Mouse (Mus musculus) lung, embryonic 16.5 days (tissue): Measurements from ENCODE around the gene Drc1. TPM values are rescaled to one million over a fixed set of nuclear protein-coding genes. Genes with fewer than 3 reads are reported as not detected.
A peak's percentile ranks its signal among the peaks of the same experiment; 100 is the strongest.

Source experiments
- ATAC-seq: fragments of 200-750 bp; cut with Nextera tagmentation; 2 replicates; pipeline ENCODE4 v1.8.0; 2017; ENCODE audit warnings: low read depth, mild to moderate bottlenecking, moderate library complexity
- H3K27ac ChIP-seq: fragments of 300-500 bp; sonication (generic); 2 replicates; pipeline ENCODE4 v1.5.1; 2014; ENCODE audit warnings: mild to moderate bottlenecking, control low read depth, low read length
- H3K27me3 ChIP-seq: fragments of 300-500 bp; sonication (generic); 2 replicates; pipeline ENCODE4 v1.6.1; 2014; ENCODE audit warnings: low read depth, low read length, mixed read lengths; ENCODE audit not compliant: control insufficient read depth, insufficient read depth
- H3K36me3 ChIP-seq: fragments of 300-500 bp; sonication (generic); 2 replicates; pipeline ENCODE4 v1.6.1; 2014; ENCODE audit warnings: low read length; ENCODE audit not compliant: control insufficient read depth, insufficient read depth
- H3K4me1 ChIP-seq: fragments of 300-500 bp; sonication (generic); replicated peaks from 2 replicates; pipeline ENCODE4 v1.6.1; 2014; ENCODE audit warnings: low read length, mixed read lengths; ENCODE audit not compliant: control insufficient read depth, insufficient read depth
- H3K4me2 ChIP-seq: fragments of 300-500 bp; sonication (generic); 2 replicates; pipeline ENCODE4 v1.6.1; 2014; ENCODE audit warnings: low read depth, low read length, control low read depth
- H3K4me3 ChIP-seq: fragments of 300-500 bp; sonication (generic); 2 replicates; pipeline ENCODE4 v1.5.1; 2014; ENCODE audit warnings: mild to moderate bottlenecking, low read length, control low read depth
- H3K9ac ChIP-seq: fragments of 300-500 bp; sonication (generic); 2 replicates; pipeline ENCODE4 v1.6.1; 2014; ENCODE audit warnings: low read length, control low read depth
- H3K9me3 ChIP-seq: fragments of 300-500 bp; sonication (generic); 2 replicates; pipeline ENCODE4 v1.6.1; 2016; ENCODE audit warnings: low read length; ENCODE audit not compliant: control insufficient read depth
- WGBS: fragments of 180-500 bp; shearing (Covaris S2); extraction: QIAGEN DNeasy Blood & Tissue Kit; methylation state at CpG from one replicate; pipeline ENCODE4 v1.1.7; 2014; 5-methylcytosine and 5-hydroxymethylcytosine counted together
- polyA plus RNA-seq: library from polyadenylated mRNA; unstranded; fragments of >200 nt; fragmentation: Nextera tagmentation; extraction: Ambion mirVana; gene quantifications from 2 replicates; pipeline ENCODE4 v1.2.1, GENCODE M21; 2015

Drc1 gene
- polyA plus RNA-seq, 1 experiment from 2014 or later: 4.8 TPM

DNA sequence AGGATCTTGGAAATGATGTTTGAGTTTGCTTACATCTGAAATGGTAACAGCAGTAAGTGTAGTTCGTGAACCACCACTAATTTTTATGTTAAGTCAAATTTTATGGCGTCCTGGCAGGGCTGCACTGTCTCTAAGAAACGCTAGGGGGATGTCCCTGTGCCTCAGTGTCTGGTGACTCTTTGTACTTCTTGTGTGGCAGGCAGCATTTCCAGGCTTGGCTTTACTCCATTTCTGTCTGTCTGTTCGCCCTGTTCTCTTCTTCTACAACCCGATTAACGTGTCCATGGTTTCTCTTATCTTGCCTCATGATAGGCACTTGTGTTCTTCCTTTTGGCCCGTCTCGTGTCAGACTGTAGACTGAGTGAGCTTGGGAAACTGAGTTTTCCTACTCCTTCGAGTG is 37.4 kb upstream of the Drc1 start:
- H3K9ac ChIP-seq: no peak overlapping the region
- H3K27ac ChIP-seq: no peak overlapping the region
- peaks cover 25% of the 10 kb centered on the region for H3K4me1 ChIP-seq
- ATAC-seq: peak; percentile 49; the same call in 1 of the 2 replicates
- H3K36me3 ChIP-seq: peaks cover 4% of the 10 kb centered on the region; the same call in 1 of the 2 replicates
- H3K4me2 ChIP-seq: no peak overlapping the region
- no peak overlapping the region for H3K4me3 ChIP-seq
- no peaks in the 10 kb centered on the region for H3K9me3 ChIP-seq
- no peaks in the 10 kb centered on the region for H3K27me3 ChIP-seq
- 43% methylated on average over 9 of the region's 9 CpGs for WGBS

DNA sequence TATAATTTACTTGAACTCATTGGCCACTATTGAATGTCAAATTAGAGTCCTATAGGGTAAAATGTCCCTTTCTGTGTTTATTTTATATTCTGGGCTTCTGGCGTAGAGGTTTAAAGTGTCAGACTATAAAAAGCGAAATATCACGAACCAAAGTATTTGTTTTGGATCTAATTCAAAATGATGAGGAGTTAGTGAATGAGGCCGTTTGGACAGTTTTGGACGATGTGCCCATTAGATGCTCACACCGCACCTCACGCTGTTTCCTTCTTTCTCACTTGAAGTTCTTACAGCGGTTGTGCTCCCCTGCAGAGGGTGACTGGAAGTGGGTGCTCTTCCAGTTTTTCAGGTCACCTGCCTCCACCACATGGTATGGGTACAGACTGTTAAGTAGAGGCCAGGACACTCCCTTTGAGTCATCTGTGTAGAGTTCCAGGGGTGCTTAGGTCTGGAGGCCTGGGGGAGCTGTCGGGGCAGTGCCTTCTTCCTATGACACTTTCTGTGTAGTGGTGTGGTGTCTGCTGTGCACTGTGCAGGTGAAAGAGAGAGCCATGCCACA is 35.2 kb upstream of the Drc1 start:
- Histone ChIP-seq H3K27me3 (no peaks in the 10 kb centered on the region), H3K4me3 (no peak overlapping the region), H3K36me3 (peaks cover 10% of the 10 kb centered on the region; the same call in 1 of the 2 replicates), H3K4me1 (peaks cover 25% of the 10 kb centered on the region), H3K4me2 (no peak overlapping the region), H3K27ac (no peak overlapping the region), H3K9me3 (no peaks in the 10 kb centered on the region), H3K9ac (no peak overlapping the region)
- WGBS: 41% methylated on average over 9 of the region's 9 CpGs
- ATAC-seq: peak; percentile 75

DNA sequence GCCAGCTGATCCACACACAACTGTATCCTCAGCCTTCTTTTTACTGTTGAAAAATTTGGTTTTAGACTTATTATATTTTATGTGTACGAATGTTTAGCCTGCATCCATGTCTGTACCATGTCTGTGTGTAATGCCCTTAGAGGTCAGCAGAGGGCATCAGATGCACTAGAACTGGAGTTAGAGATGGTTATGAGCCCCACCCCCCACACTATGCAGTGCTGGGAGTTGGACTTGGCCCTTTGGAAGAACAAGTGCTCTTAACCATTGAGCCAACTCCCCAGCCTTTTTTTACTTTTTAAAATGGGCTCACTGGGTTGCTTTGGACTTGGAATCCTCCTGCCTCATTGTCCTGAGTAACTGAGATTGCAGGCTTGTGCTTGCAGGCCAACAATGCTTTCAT is 33.5 kb upstream of the Drc1 start:
- ATAC-seq: no peak
- H3K27me3 ChIP-seq: no peaks in the 10 kb centered on the region
- no peaks in the 10 kb centered on the region for H3K9me3 ChIP-seq
- H3K4me3 ChIP-seq: no peak overlapping the region
- H3K9ac ChIP-seq: no peak overlapping the region
- H3K4me1 ChIP-seq: peaks cover 17% of the 10 kb centered on the region
- peaks cover 13% of the 10 kb centered on the region; the same call in 1 of the 2 replicates for H3K36me3 ChIP-seq
- H3K27ac ChIP-seq: no peak overlapping the region
- 95% methylated on average over 1 of the region's 1 CpGs for WGBS
- no peak overlapping the region for H3K4me2 ChIP-seq

DNA sequence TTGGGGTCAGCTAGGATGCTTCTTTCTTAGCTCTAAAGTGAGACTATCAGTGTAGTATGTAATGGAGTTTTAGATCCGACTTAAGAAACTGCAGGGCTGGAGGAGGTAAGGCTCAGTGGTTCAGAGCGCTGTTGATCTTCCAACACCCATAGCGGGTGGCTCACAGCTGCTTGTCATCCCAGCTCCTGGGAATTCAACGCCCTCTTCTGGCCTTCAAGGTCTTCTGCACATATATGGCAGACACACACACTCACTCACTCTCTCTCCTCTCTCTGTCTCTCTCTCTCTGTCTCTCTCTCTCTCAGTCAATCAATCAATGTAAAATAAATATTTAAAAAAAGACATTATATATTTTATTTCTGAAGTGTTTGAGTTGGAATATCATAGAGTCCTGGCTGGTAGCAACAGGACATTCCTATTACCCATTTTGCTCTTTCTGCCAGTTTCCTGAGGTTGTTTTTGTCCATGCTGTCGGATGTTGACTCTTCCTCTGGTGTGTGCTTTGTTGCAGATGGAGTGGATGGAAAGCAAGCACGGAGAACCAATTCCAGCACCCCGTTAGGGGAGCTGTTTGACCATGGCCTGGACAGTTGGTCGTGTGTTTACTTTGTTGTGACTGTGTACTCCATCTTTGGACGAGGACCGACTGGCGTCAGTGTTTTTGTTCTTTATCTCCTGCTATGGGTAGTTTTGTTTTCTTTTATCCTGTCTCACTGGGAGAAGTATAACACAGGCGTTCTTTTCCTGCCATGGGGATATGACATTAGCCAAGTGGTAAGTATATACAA is 25.4 kb upstream of the Drc1 start:
- no peaks in the 10 kb centered on the region for H3K27me3 ChIP-seq
- H3K9ac ChIP-seq: no peak overlapping the region
- 53% methylated on average over 12 of the region's 12 CpGs for WGBS
- no peak overlapping the region for H3K27ac ChIP-seq
- peaks cover 13% of the 10 kb centered on the region; the same call in 1 of the 2 replicates for H3K36me3 ChIP-seq
- H3K4me2 ChIP-seq: no peak overlapping the region
- no peak overlapping the region for H3K4me3 ChIP-seq
- ATAC-seq: peak; percentile 49
- no peaks in the 10 kb centered on the region for H3K4me1 ChIP-seq
- H3K9me3 ChIP-seq: no peaks in the 10 kb centered on the region

DNA sequence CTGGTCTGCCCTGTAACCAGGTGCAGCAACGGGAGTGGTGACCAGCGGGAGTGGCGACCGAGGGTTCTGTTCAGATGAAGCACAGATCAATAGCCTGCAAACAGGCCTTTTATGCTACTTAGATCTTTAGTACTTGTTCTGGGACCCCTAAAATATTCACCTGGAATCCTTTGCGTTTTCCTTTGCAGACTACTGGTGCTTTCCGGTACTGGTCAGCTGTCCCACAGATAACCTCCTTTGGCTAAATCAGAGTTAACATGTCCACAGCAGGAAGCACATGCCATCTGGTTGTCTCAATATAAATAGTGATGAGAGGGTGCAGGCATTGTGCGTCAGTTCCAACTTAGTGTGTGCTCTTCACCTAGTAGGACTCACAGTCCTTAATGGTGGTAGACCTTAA is 22.4 kb upstream of the Drc1 start:
- H3K4me1 ChIP-seq: no peaks in the 10 kb centered on the region
- H3K9ac ChIP-seq: no peak overlapping the region
- WGBS: 85% methylated on average over 7 of the region's 7 CpGs
- no peak overlapping the region for H3K4me3 ChIP-seq
- no peaks in the 10 kb centered on the region for H3K9me3 ChIP-seq
- peaks cover 10% of the 10 kb centered on the region for H3K36me3 ChIP-seq
- H3K27me3 ChIP-seq: no peaks in the 10 kb centered on the region
- no peak for ATAC-seq
- no peak overlapping the region for H3K4me2 ChIP-seq
- H3K27ac ChIP-seq: no peak overlapping the region

DNA sequence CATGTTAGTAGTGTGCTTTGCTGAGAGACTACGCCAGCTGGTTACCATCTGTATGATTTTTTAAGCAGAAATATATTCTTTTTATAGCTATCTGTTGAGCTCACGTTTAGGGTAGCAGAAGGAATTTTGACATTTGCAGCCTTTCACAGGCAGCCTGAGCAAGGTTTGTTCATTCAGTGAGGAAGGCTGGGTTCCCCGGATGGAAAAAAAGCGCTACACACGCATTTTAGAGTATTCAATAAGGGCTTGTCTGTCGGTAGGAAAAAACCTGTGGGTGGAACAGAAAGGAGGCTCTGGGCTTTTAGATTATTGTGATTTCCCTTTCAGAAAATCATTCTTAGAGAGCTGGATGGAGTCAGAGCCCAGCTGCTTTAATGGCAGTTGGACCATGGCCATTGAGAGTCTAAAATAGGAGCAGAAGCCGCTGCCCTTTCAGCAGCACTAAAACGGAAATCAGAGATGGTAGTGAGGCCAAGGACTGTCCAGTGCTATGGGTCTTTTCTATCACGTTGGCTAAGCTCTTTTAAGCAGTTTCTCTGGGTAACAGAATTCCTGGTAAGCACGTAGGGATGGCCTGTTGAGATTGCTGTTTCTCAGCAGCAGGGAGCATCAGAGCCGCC is 10.5 kb upstream of the Drc1 start:
- ATAC-seq: peak; percentile 69; the same call in 1 of the 2 replicates
- Histone ChIP-seq H3K9ac (no peak overlapping the region), H3K9me3 (no peaks in the 10 kb centered on the region), H3K36me3 (peaks cover 5% of the 10 kb centered on the region), H3K4me1 (peaks cover 15% of the 10 kb centered on the region), H3K27me3 (no peaks in the 10 kb centered on the region), H3K4me2 (no peak overlapping the region), H3K4me3 (no peak overlapping the region), H3K27ac (peak overlapping the region; percentile 54)
- 50% methylated on average over 11 of the region's 11 CpGs for WGBS

DNA sequence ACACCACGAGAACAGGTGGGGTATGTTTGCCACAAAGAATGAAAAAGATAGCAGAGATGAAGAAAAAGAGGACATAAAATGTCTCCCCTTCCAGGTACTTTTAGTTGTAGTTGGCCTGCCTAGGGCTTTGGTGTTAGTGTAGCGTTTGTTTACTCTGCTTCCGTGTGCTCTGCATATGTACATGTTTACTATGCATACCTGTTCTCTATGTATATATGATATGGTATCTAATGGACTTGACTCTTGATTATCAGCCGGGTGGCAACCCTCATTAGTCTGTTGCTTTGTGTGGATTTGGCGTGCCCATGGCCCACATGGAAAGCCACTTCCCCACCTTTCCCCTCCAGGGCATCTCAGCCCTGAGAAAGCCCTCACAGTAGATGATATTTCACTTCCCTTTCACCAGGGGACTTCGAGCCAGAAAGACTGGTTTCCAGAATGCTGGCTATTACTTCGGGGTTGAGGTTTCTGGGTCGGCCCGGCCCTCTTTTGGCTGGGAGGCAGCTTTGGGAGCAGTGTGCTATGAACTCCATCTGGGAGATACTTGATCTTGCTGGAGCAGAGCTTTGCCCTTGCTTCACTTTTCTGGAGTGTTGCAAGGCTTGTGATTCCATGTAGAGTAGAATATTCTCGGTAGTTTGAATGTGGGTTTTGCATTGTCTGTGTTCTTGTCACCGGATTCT is 9.4 kb upstream of the Drc1 start:
- 75% methylated on average over 11 of the region's 11 CpGs for WGBS
- no peak overlapping the region for H3K4me2 ChIP-seq
- H3K27me3 ChIP-seq: no peaks in the 10 kb centered on the region
- ATAC-seq: peak; percentile 36; the same call in 1 of the 2 replicates
- no peak overlapping the region for H3K9ac ChIP-seq
- H3K36me3 ChIP-seq: no peaks in the 10 kb centered on the region
- no peak overlapping the region; the same call in 1 of the 2 replicates for H3K27ac ChIP-seq
- H3K4me3 ChIP-seq: no peak overlapping the region
- no peaks in the 10 kb centered on the region for H3K9me3 ChIP-seq
- peaks cover 15% of the 10 kb centered on the region for H3K4me1 ChIP-seq

DNA sequence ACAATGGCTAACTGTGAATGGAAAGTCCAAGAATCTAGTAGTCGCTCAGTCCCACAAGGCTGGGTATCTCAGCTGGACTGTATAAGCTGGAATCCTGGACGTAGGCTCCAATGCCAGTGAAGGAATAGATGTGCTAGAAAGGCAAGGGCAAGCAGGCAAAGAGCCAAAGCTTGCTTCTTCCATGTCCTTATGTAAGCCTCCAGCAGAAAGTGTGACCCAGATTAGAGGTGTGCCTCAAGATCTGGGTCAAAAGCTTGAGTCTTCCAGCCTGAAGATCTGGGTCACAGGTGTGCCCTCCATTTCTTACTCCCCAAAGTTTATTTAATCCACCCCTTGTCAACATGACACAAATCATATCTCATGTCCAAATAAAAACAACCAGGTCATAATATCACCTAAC is 4.8 kb upstream of the Drc1 start:
- WGBS: 81% methylated on average over 2 of the region's 2 CpGs
- no peak overlapping the region for H3K4me2 ChIP-seq
- no peak overlapping the region for H3K9ac ChIP-seq
- peaks cover 7% of the 10 kb centered on the region; the same call in 1 of the 2 replicates for H3K4me1 ChIP-seq
- no peaks in the 10 kb centered on the region for H3K36me3 ChIP-seq
- no peak overlapping the region for H3K4me3 ChIP-seq
- no peak overlapping the region for H3K27ac ChIP-seq
- H3K27me3 ChIP-seq: no peaks in the 10 kb centered on the region; the same call in 1 of the 2 replicates
- no peak for ATAC-seq
- H3K9me3 ChIP-seq: no peaks in the 10 kb centered on the region

DNA sequence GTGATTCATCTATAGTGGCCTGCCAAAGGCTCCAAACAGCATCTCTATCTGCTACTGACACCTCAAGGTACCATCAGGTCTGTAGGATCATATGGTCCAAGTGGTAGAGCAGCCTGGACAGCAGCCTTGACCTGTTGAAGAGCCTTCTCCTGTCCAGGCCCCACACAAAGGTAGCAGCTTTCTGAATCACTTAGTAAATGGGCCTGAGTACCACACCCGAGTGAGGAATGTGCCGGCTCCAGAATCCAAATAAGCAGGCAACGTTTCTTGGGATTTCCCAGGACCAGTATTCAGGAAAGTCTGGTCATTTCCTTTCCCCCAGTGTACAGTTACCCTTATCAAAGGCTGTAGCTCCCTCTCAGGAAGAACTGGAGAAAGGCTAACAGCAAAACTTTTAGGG is 2.2 kb upstream of the Drc1 start:
- no peaks in the 10 kb centered on the region for H3K9me3 ChIP-seq
- WGBS: 50% methylated on average over 3 of the region's 3 CpGs

More for the DNA sequence above, 2.2 kb upstream of the Drc1 start:
- Histone ChIP-seq H3K4me1 (peaks cover 4% of the 10 kb centered on the region; the same call in 1 of the 2 replicates), H3K4me2 (no peak overlapping the region), H3K27ac (no peak overlapping the region), H3K36me3 (no peaks in the 10 kb centered on the region), H3K27me3 (no peaks in the 10 kb centered on the region; the same call in 1 of the 2 replicates), H3K4me3 (no peak overlapping the region), H3K9ac (no peak overlapping the region)
- ATAC-seq: no peak
